Mouse (Mus musculus): ENCODE measurements around the gene 5031439G07Rik. TPM values are rescaled to one million over a fixed set of nuclear protein-coding genes. Genes with fewer than 3 reads are reported as not detected.
A peak's percentile ranks its signal among the peaks of the same experiment; 100 is the strongest.
"Not testable (repeated sequence)": the region's sequence is repeated elsewhere in the genome, so short reads cannot be mapped to it uniquely, and the experiment has no call there.

The 5031439G07Rik gene
- polyA plus RNA-seq, 1 experiment, result 23.2 TPM

GRCm38 (mm10) chr15:84898077-84898476, 90.3 kb downstream of the 5031439G07Rik start:
- Histone ChIP-seq H3K4me3 (replicated peaks; ENCODE audit: extremely low read depth, low read depth, low read length) (no peak overlapping the region), H3K4me1 (ENCODE audit: control insufficient read depth, insufficient read depth, low read length) (no peaks in the 10 kb centered on the region)
- DNase-seq, result peak; percentile 15
- TF ChIP-seq POLR2A (IDR thresholded peaks at IDR 0.05; ENCODE audit: borderline replicate concordance, extremely low read depth, low read depth, low read length) (no peak), CTCF (IDR thresholded peaks at IDR 0.05; ENCODE audit: insufficient read depth, low read length) (no peak)
- 30% methylated on average over 7 of the region's 7 CpGs for WGBS

DNA sequence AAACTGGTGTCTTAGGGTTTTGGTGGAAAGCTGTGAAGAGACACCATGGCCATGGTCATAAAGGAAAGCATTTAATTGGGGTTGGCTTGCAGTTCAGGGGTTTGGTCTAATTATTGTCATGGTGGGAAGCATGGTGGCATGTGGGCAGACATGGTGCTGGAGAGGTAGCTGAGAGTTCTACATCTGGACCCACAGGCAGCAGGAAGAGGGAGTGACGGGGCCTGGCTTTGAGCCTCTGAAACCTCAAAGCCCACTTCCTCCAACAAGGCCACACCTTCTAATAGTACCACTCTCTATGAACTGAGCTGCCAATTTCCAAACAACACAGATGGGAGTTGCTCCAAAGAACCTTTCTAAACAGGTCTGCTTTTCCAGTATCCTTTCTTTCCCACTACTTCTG, 91.7 kb downstream of the 5031439G07Rik start:
- no peak for DNase-seq
- Histone ChIP-seq H3K4me1 (ENCODE audit: control insufficient read depth, insufficient read depth, low read length) (no peaks in the 10 kb centered on the region), H3K4me3 (replicated peaks; ENCODE audit: extremely low read depth, low read depth, low read length) (no peak overlapping the region)
- no peak for TF ChIP-seq POLR2A (IDR thresholded peaks at IDR 0.05; ENCODE audit: borderline replicate concordance, extremely low read depth, low read depth, low read length)
- no peak for TF ChIP-seq CTCF (IDR thresholded peaks at IDR 0.05; ENCODE audit: insufficient read depth, low read length)
- 39% methylated on average over 1 of the region's 1 CpGs for WGBS

DNA sequence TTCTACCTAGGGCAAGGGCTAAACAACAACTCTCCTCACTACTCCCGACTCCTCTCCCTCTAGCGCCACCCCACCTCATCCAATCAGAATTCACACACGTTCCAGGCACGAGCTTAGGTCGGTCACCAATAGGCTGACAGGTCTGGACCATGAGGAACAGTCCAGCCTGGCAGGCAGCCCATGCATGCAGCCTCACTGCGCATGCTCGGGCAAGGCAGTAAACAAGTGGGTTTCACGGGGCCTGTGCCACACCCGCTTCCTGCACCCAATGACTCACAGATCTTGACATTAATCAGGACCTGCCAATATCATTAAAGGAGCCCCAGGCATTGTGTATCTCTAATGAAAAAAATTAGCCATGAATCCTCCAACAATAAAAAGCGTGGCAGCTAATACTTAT, 92.1 kb downstream of the 5031439G07Rik start:
- 46% methylated on average over 10 of the region's 10 CpGs for WGBS
- DNase-seq; H3K4me1 ChIP-seq (ENCODE audit: control insufficient read depth, insufficient read depth, low read length); H3K4me3 ChIP-seq (replicated peaks; ENCODE audit: extremely low read depth, low read depth, low read length): not testable (repeated sequence)

Other genes starting within 250 kb of the 5031439G07Rik start
- 2.2 and 2.6 TPM in 2 replicates for gene Phf21b, start 132.5 kb downstream of the 5031439G07Rik start, polyA plus RNA-seq (2012; rRNA removed)
- gene Gm29666, start 68.5 kb downstream of the 5031439G07Rik start, polyA plus RNA-seq (2012; rRNA removed), result 0.07 and 0.20 TPM in 2 replicates
- gene Nup50, start 65.1 kb downstream of the 5031439G07Rik start, polyA plus RNA-seq (2012; rRNA removed), result 5.6 and 6.8 TPM in 2 replicates
- 2.0 and 3.0 TPM in 2 replicates for gene Upk3a, start 28.6 kb upstream of the 5031439G07Rik start, polyA plus RNA-seq (2012; rRNA removed)
- gene Fam118a, start 40.4 kb upstream of the 5031439G07Rik start, polyA plus RNA-seq (2012; rRNA removed), result 6.7 and 7.0 TPM in 2 replicates
- not detected in 2 replicates for gene Smc1b, start 143.4 kb upstream of the 5031439G07Rik start, polyA plus RNA-seq (2012; rRNA removed)
- gene Ribc2, start 143.5 kb upstream of the 5031439G07Rik start, polyA plus RNA-seq (2012; rRNA removed), result 0.37 and 0.43 TPM in 2 replicates
- 116 and 137 TPM in 2 replicates for gene Fbln1, start 217.4 kb upstream of the 5031439G07Rik start, polyA plus RNA-seq (2012; rRNA removed)

All from lung, adult 2 months (tissue).